Comparison of ENCODE assay signal across 8 mouse cellular contexts in the genomic region with DNA sequence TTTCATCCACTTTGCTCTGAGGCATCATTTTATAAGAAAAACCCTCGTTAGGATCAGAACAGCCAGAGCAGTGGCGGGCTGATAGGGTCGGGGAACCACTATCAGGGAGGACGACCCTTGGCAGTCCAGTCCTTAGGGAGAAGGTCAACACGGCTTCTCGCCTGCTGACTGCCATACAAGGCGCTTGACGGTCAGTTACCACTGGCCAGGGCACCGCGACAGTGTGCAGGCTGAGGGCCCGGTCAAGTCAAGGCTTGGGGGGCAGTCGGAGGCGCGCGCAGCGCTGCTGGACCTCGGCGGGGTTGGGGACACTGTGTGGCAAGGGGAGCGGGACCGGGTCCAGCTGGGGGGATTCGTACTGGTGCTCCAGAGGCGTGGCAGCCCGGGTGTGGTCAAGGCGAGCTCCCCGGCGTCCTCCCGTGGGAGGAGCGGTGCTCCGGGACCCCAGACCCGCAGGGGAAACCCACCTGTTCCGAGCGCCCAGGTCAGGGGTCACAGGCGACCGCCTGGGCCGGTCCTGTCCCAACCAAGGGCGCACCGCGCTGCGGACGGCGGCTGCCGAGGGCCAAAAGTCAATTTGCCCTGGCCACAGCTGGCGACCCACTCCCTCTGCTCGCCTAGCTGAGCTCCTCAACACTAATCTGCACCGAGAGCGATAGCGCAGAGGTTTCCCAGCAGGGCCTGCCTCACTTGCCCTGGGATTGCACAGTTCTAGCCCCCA. TPM values are rescaled to one million over a fixed set of nuclear protein-coding genes. Genes with fewer than 3 reads are reported as not detected.
DNase-seq lines count a peak whose midpoint lies in the region; ATAC-seq and TF ChIP-seq lines count a peak whose summit lies in the region.

A gene (minus strand): TSS at position 544 of the 721 bp plus-strand sequence.

- no peaks in the 10 kb centered on the region for H3K4me1 ChIP-seq in bone marrow macrophage, adult 2 months (ENCODE audit: control insufficient read depth, insufficient read depth, low read length)
- no peaks in the 10 kb centered on the region for H3K4me1 ChIP-seq in embryonic fibroblast, embryonic 13.5 days (ENCODE audit: control insufficient read depth, insufficient read depth, low read length)
- H3K4me1 ChIP-seq in heart, postnatal 0 days (ENCODE audit: control insufficient read depth, insufficient read depth), result no peaks in the 10 kb centered on the region
- H3K4me1 ChIP-seq in megakaryocyte, embryonic 14.5 days, result peaks cover 12% of the 10 kb centered on the region

- no peak for TF ChIP-seq POLR2A in bone marrow macrophage, adult 2 months (IDR thresholded peaks at IDR 0.05; ENCODE audit: borderline replicate concordance, low read depth, low read length)
- TF ChIP-seq POLR2A in embryonic fibroblast, embryonic 13.5 days (IDR thresholded peaks at IDR 0.05; ENCODE audit: low read depth, low read length), result no peak

- H3K36me3 ChIP-seq in C2C12 (ENCODE audit: control insufficient read depth, insufficient read depth), result peaks cover 26% of the 10 kb centered on the region
- peaks cover 30% of the 10 kb centered on the region for H3K36me3 ChIP-seq in heart, postnatal 0 days (replicated peaks; ENCODE audit: control insufficient read depth, insufficient read depth, low read length)
- H3K36me3 ChIP-seq in megakaryocyte, embryonic 14.5 days (replicated peaks; ENCODE audit: low read length), result peaks cover 30% of the 10 kb centered on the region

- no peaks in the 10 kb centered on the region for H3K79me2 ChIP-seq in C2C12 (ENCODE audit: control insufficient read depth, insufficient read depth)

- H3K27me3 ChIP-seq in C2C12 (ENCODE audit: control insufficient read depth, insufficient read depth, insufficient read length), result no peaks in the 10 kb centered on the region
- no peaks in the 10 kb centered on the region for H3K27me3 ChIP-seq in heart, postnatal 0 days (ENCODE audit: control insufficient read depth, insufficient read depth, low read length)
- H3K27me3 ChIP-seq in megakaryocyte, embryonic 14.5 days (replicated peaks), result peaks cover 26% of the 10 kb centered on the region

- H3K9ac ChIP-seq in heart, postnatal 0 days (replicated peaks; ENCODE audit: low read depth, low read length), result peak within 1 kb of the TSS; percentile 55

- WGBS in heart, postnatal 0 days, result 1% methylated on average over 44 of the region's 47 CpGs

- H3K4me2 ChIP-seq in heart, postnatal 0 days (ENCODE audit: low read depth, low read length), result peak within 1 kb of the TSS; percentile 89

- H3K79me3 ChIP-seq in C2C12 (ENCODE audit: low read depth), result no peaks in the 10 kb centered on the region

- H3K4me3 ChIP-seq in C2C12 (ENCODE audit: insufficient read depth, poor library complexity, severe bottlenecking), result no peak within 1 kb of the TSS
- H3K4me3 ChIP-seq in bone marrow macrophage, adult 2 months (ENCODE audit: insufficient read depth, low read length), result peak within 1 kb of the TSS; percentile 46
- H3K4me3 ChIP-seq in embryonic fibroblast, embryonic 13.5 days (ENCODE audit: insufficient read depth, low read length), result peak within 1 kb of the TSS; percentile 20
- peak within 1 kb of the TSS; percentile 56 for H3K4me3 ChIP-seq in heart, postnatal 0 days (ENCODE audit: low read depth, low read length)
- peak within 1 kb of the TSS; percentile 91 for H3K4me3 ChIP-seq in megakaryocyte, embryonic 14.5 days (replicated peaks)

- no peak for TF ChIP-seq CTCF in C2C12 (IDR thresholded peaks at IDR 0.05; ENCODE audit: control insufficient read depth, insufficient read depth, insufficient read length)
- TF ChIP-seq CTCF in bone marrow macrophage, adult 2 months (IDR thresholded peaks at IDR 0.05; ENCODE audit: low read depth, low read length), result no peak
- TF ChIP-seq CTCF in embryonic fibroblast, embryonic 13.5 days (IDR thresholded peaks at IDR 0.05; ENCODE audit: borderline replicate concordance, insufficient read depth, low read length), result no peak
- TF ChIP-seq CTCF in heart, postnatal 0 days (IDR thresholded peaks at IDR 0.05; ENCODE audit: low read depth), result no peak

- TF ChIP-seq EP300 in heart, postnatal 0 days (IDR thresholded peaks at IDR 0.05; ENCODE audit: low read depth), result no peak

- peak within 1 kb of the TSS; percentile 10 for H3ac ChIP-seq in C2C12 (ENCODE audit: control insufficient read depth, insufficient read length, low read depth)

- peak; percentile 62 for ATAC-seq in heart, postnatal 0 days (ENCODE audit: insufficient read depth, low read depth)

- 0 out of 2 replicates have a peak, but pooled peaks cover 8% of the 10 kb centered on the region for H3K9me3 ChIP-seq in heart, postnatal 0 days (replicated peaks; ENCODE audit: control insufficient read depth, low read length)
- peaks cover 10% of the 10 kb centered on the region; the same call in 1 of the 2 replicates for H3K9me3 ChIP-seq in megakaryocyte, embryonic 14.5 days

- DNase-seq in heart, postnatal 0 days (ENCODE audit: low spot score), result no peak
- DNase-seq in kidney, postnatal 25 days, result peak; percentile 65 to 85
- peak; percentile 22 to 56 for DNase-seq in spleen, postnatal 10 days (ENCODE audit: low spot score in 2 of 2)
- no peak for DNase-seq in layer of hippocampus, adult 11-12 months (ENCODE audit: low spot score)

- H3K27ac ChIP-seq in bone marrow macrophage, adult 2 months (ENCODE audit: insufficient read depth, low read depth, low read length), result no peak within 1 kb of the TSS
- no peak within 1 kb of the TSS for H3K27ac ChIP-seq in embryonic fibroblast, embryonic 13.5 days (ENCODE audit: insufficient read depth, low read length)
- H3K27ac ChIP-seq in heart, postnatal 0 days (ENCODE audit: low read depth), result peak within 1 kb of the TSS; percentile 41

TF ChIP-seq in C2C12, 6 proteins besides CTCF, POLR2A, EP300 and RAD21:
- no peak for TF ChIP-seq FOSL1 (IDR thresholded peaks at IDR 0.05; ENCODE audit: insufficient read depth, low read length, poor library complexity, severe bottlenecking)
- TF ChIP-seq MYOD1 (IDR thresholded peaks at IDR 0.05; ENCODE audit: control insufficient read depth, insufficient read length, low read depth), result no peak

RNA-seq across cellular contexts. Expression of the gene that starts here (rescaled TPM):
- 0.01 TPM for polyA plus RNA-seq in C2C12 (2012; fragmentation: generic; extraction: Trizol)
- 1.4 and 2.0 TPM in 2 replicates for polyA plus RNA-seq in bone marrow macrophage, adult 2 months (2012; ENCODE audit: insufficient read depth, insufficient read length, missing spikeins)
- polyA plus RNA-seq in embryonic fibroblast, embryonic 13.5 days (2011; ENCODE audit: insufficient read length, low read depth, missing spikeins), result 0.68 and 1.1 TPM in 2 replicates
- total RNA-seq in heart, postnatal 0 days (2014; rRNA removed; ENCODE audit: low replicate concordance), result 4.2 and 5.5 TPM in 2 replicates
- 1.6 and 1.8 TPM in 2 replicates for polyA plus RNA-seq in heart, postnatal 0 days (2015; fragmentation: Nextera tagmentation; extraction: Ambion mirVana)
- polyA plus RNA-seq in megakaryocyte, embryonic 14.5 days (2012; ENCODE audit: insufficient read depth, low replicate concordance), result 1.5 TPM in 1 of 2 replicates, not detected in the other

Comparison
In these comparisons a context has a peak if more than half of its experiments do, and no peak if none do; other contexts are left out.
1. DNase-seq: peak in kidney, postnatal 25 days (2 of 2) and spleen, postnatal 10 days (2 of 2); none in heart, postnatal 0 days (single experiment) and layer of hippocampus, adult 11-12 months (single experiment).